Mouse (Mus musculus) layer of hippocampus, postnatal 14 days (tissue): ENCODE results near the gene Ldb1. TPM values are rescaled to one million over a fixed set of nuclear protein-coding genes. Genes with fewer than 3 reads are reported as not detected.

Experiments used
- DNase-seq, 2 experiments: peaks; one replicate each; pipeline ENCODE4 v3.0.0; 2021 to 2022; ENCODE audit warnings: low spot score in 2 of 2, mixed read lengths in 1 of 2
- total RNA-seq, 2 experiments: library from RNA; stranded (reverse); gene quantifications; 2 replicates each; pipeline ENCODE4 v1.2.3; 2021

Ldb1 gene
- total RNA-seq, 2 experiments from 2014 or later: 95.3 to 103 TPM

DNA sequence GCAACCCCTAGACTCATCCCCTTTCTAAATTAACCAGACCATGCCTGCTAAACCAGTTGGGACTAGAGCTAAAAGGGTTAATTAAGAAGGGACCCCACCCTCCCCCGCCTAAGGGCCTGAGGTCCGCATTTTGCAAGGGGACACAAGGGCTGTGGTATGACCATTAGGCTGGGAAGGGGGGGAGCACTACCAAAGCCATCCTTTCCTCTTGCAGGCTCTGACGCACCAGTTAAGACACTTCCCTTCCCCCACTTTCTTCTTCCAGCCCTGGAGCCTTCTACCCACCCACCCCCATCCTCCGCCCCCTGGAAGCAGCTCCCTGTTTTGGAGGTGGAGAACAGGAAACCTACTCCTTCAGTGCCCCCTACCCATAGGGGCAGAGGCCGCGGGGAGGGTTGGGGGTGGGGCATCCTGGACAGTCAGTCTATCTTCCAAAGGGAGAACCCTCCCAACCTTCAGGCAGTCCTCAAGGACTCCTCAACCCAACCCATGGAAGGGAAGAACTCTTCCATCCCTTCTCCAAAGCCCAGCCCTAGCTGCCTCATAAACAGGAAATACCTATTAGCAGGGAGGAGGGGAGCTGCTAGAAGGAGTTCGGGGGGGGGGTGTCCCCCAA lies 790 bp upstream of the Ldb1 start:
- DNase-seq: no peak

DNA sequence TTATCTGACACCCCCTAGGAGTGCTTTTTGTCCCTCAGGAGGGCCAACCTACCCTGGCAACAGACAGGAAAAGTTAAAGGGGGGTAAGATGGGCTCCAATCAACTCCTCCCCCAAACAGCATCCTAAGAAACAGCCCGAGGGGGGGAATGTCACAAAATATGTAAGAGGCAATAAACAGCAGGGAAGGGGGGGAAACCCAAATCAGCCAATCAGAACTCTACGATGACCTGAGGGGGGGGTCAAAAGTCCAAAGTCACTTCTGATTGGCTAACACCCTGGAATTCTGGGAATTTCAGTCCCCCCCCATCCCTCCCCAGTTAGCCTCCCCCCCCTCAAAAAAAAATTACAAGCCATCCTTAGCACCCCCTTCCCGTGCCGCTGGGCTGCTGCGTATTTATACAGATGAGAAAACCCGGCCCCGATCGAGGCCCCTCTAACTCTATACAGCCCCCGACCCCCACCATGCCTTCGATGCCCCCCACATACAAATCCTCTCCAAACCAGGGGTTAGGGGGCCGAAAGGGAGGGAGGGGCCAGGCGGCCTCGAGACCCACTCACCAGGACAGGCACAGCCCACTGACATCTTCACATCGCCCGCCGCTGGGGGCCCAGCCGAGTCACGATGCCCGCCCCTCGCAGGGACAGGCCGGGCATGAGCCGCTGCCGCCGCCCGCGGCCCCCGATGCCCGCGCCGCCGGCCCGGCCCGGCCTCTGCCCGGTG lies 582 bp downstream of the Ldb1 start, which contains the start of gene Pprc1:
Pprc1 (plus strand) TSS at position 616 of the 722 bp plus-strand sequence.
- no peak for DNase-seq

- DNase-seq: no peak
Measured at GRCm38 (mm10) chr19:46043380-46043779, 1.6 kb downstream of the Ldb1 start.

DNA sequence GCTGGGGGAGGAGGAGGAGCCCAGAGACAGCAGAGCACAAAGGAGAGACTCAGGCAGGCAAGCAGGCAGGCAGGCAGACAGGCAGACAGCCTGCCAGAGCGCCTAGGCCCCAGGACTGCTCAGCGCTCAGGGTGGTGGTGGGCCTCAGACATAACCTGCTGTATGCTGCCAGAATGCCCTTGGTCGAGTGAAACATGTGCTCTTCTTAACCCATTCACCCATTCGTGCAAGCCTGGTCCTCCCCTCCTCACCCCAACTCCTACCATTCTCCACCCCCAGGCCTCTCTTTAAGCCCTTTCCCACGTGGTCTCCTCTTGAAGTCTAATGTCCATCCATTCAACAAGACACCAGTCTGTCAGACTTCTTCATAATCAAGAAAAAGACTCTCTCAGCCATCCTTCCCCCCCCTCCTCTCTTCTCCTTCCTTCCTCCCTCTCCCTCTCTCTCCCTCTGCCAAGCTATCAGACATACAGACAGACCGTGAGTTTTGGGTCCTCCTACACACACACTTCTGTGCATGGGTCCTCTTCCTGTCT lies 2.5 kb downstream of the Ldb1 start:
- DNase-seq: peak in 1 of 2 experiments; percentile 71

DNA sequence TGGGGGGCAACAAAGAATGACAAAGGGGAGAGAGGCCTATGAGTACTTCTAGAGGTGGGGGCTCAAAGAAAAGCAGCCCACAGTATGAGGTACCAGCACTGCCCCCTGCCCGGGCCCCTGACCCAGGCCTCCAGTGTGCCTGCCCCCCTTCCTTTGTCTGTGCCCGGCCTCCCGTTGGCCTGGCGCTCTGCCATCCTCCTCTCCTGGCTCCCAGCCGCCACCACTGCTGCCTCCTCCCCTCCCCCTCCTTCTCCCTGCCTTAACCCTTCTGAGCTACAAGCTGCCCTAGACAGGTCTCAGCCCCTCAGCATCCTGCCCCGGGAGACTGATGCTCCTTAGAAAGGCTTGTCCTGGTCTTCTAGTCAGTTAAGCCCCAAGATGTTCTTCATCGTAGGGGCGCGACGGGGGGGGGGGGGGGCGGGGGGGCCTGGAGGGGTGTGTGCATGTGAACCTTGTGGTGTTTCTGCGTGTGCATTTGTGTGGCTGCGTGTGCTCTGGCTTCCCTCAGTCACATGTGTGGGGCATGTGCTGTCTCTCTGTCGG lies 3.0 kb downstream of the Ldb1 start:
- DNase-seq: peak; percentile 76 to 86

DNA sequence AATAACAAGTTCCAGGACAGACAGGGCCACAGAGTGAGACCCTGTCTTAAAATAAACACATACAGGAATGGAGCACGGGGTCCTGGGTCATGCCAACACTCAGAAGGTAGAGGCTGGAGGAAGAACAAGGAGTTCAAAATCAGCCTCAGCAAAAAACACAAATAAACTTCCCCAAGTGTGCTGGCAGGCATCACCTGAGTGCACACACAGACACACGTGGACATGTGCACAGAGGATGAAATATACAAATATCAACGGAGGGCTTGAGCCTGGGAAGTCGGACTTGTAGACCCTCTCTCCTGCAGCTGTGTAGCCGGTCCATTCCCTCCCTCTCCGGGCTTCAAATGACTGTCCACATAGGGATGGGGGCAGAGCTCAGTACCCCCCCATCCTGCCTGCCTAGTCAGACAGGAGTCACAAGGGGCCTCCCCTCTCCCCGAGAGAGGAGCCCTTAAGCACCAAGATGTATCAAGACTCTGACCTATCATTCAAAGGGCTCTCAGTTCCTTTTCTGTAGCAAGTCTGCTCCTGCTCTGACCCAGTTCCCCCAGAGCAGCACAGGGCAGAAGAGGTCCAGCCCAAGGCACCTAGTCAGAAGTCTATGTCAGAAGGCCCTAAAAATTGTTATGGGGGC lies 3.6 kb downstream of the Ldb1 start:
- DNase-seq: no peak

DNA sequence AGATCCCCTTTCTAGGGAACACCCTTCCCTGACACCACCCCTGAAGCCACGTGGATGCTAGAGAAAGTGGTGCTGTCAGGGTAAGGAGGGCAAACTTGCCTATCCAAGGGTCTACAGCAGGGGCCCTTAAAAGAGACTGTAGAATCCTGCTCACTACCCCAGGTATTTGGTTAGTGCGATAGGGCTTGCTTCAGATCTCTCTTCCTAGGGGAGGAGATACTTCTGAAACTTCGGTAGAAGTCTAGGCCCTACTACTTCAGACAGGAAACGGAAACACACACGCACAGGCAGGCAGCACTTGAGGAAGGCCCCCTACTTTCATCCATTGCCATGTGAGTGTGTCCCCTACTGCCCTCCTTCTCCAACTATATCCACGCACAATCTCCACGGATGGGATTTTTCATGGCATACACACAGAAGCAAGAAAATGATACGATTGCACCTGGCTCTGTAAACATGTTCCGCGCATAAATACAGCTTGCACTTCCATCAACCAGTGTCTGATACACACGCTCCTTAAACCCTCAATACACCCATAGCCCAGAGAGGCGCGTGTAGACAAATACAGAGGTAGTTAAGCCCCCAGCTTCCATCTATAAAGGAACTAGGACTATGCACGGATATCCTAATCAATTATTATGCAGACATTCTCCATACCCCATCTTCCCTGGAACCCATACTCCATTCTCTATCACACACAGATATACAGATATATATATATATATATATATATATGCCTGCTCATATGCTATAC lies 4.7 kb downstream of the Ldb1 start:
- DNase-seq: no peak

DNA sequence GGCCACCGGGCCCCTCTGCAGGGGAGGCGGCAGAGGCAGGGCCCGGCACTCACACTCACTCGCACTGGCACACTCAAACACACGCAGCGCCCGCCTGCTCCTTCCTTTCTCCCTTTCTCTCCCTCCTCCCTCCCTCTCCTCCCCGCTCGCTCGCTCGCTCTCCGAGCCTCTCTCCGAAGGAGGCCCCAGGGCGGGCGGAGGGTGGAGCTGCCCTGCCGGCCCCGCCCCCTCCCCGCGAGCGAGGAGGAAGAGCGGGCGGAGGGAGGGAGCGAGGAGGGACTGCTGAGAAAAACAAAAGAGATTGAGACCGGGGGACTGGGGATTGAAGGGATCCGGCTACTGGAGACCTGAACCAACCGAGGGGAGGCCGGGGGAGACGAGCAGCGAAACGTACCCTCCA lies 5.5 kb downstream of the Ldb1 start:
- peak; percentile 70 to 83 for DNase-seq

GRCm38 (mm10) chr19:46038851-46039260 lies 6.2 kb downstream of the Ldb1 start:
- DNase-seq: no peak

DNA sequence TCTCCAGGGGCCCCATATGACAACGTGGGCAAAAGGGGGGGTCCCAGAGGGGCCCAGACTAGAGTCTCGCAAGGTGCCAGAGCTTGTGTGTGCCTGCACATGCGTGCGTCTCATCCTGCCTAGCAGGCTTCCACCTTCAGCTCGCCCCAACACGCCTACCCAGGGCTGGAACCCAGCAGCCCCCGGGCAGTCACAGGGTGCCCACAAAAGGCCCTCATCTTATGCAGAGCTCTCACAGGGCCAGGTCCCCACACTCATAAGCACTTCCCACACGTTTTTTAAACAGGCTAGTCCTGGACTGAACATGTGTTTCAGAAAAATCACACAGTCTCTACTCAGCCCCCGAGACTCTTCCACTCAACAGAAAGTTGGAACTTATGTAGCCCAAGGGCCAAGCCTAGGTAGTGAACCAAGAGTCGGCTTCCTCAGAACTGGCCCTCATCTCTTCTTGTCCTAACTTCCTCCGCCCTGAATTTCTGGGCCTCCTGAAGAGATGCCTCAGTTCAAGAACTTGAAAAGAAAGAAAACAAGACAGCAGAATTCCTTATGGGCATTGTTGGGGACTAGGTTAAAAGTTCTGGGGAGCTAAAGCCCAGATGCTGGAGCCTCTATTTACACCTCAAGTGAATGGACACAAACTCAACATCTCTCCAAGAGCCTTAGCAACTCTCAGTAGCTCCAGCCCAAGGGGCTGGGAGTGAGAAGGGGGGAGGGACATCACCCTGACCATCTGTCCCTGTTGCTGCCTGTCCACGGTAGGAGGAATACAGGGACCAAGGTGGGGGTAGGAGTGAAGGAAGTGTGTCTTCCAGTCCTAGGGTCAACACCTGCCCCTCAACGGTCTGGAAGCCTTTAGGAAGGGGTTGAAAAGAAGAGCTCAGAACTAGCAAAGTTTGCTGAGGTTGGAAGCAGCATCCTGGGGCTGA lies 6.8 kb downstream of the Ldb1 start:
- DNase-seq: no peak

DNA sequence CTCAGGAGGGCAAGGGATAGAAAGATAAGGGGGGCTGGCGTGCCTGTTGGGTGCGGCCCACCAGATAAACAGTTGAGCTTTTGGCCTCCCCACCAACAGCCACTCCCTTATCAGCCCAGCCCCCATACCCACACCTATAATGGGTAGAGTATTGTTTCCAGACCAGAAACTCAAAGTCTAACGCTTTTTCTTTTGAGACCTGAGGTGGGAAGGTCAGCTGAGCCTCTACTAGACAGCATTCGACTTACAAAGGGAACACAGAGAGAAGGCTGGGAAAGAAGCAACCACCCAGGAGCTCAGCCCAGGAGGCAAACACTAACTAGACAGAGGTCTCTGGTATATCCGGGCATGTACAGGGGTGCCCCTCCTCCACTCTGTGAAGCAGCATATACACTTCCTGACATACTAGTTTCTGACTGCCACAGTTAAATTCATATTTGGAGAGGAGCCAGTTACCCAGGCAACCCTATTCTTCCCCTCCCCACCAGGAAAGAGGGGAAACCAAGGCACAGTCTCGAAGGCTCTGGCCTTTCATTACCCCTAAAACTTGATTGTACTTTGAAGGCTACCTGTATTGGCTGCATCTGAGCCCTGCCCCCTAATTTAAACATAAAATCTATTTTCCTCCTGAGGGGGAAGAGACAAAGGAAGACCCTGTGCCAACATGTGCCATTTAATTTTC lies 7.6 kb downstream of the Ldb1 start:
- DNase-seq: no peak

GRCm38 (mm10) chr19:46036477-46037242 lies 8.4 kb downstream of the Ldb1 start:
- peak in 1 of 2 experiments; percentile 11 for DNase-seq

- no peak for DNase-seq
Measured at GRCm38 (mm10) chr19:46035971-46036370, 9.0 kb downstream of the Ldb1 start.

DNA sequence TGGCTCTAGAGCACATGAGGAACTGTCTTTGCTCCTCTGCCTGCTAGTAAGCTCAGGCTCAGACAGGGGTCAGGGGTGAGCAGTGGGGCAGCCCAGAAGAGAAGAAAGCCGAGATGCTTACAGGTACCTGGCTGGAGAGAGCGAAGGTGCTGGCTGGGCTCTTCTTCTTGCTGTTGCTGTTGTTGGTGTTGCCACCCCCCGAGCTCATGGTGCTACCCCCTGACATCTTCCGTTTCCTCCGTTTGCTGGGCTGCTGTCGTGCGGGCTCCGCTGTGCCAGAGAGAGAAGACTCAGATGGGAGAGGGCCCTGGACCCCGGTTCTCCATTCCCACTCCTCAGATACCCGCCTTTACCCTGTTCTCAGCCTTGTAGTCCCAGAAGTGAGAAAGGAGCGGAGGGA lies 11.1 kb downstream of the Ldb1 start:
- no peak for DNase-seq

DNA sequence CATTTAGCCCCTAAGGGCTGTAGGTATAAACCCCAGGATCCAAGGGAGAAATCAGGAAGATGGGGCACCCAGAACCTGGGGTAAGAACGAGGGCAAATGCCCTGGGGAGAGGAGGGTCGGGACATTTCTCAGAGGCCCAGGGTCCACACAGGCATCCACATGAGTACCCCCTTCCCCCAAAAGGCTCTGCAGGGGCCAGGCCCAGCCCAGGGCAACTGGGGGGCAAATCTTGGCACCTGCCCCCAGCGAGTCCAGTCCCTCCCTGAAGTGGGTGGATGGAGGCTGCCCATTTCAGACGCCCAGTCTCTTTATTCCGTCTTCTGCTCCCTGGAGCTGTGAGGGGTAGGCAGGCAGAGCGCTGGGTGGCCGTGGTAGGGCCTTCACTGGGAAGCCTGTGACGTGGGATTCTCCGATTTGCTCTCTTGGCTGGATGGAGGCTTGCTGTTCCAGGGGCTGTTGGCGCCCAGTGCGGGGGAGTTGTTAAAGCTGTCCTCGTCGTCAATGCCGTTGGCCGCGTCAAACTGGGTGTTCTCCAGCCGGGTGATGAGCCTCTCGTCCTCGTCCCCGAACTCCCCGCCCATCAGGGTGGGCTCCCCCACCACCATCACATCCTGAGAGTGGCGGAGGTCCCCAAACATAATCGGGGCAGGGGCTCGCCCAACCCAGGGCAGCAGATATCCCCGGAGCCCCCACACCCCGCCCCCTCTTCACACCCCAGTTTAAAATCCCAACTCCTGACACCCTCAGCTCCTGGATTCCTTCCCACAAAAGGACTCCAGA lies 12.1 kb downstream of the Ldb1 start:
- DNase-seq: no peak

DNA sequence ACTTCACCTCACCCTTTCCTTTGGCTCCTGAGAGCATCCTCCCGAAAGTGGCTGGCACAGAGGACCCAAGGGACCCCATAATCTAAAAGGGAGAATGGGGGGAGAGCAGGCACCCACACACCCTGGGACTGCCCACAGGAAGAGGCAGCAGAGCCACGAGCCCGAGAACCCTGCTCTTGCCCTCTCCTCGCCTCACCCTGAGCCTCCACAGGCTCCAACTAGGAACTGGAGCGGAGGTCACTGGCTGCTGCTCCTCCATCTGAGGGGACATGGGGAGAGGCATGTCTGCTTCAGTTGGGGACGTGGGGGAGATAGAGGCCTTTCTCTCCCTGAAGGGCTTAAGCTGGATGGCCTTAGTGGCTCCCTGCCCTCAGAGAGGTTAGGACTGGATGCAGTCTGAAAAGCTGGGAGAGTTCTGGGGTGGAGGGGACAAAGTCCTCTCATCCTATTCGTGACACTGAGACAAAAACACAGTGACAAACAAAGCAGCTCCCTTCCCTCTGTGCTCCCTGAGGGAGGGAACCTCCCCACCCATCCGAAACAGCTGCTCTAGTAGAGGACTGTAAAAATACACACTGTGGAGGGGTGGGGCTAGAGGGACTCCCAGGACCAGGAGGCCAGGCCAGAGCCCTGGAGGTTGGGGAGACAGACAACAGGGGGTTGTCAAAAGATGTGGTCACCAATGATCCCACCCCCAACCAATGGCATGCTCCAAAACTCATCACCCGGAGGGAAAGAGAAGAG lies 13.2 kb downstream of the Ldb1 start:
- no peak for DNase-seq
